Mouse (Mus musculus) stomach, embryonic 14.5 days (tissue): ENCODE measurements around the gene Rabgap1l. TPM values are rescaled to one million over a fixed set of nuclear protein-coding genes. Genes with fewer than 3 reads are reported as not detected.

ENCODE experiments used
- ATAC-seq: fragments of 200-750 bp; cut with Nextera tagmentation; 2 replicates; pipeline ENCODE4 v1.8.0; 2017; ENCODE audit warnings: low read depth, moderate TSS enrichment; ENCODE audit not compliant: insufficient number of reproducible peaks, insufficient read depth, low FRiP score
- H3K27ac ChIP-seq: fragments of 300-500 bp; sonication (generic); 2 replicates; pipeline ENCODE4 v1.5.1; 2014; ENCODE audit warnings: mild to moderate bottlenecking, low read length, moderate library complexity, mixed read lengths
- H3K27me3 ChIP-seq: fragments of 300-500 bp; sonication (generic); 2 replicates; pipeline ENCODE4 v1.6.1; 2014; ENCODE audit warnings: low read length, control low read depth, mixed read lengths; ENCODE audit not compliant: control insufficient read depth, insufficient read depth
- H3K36me3 ChIP-seq: fragments of 300-500 bp; sonication (generic); 2 replicates; pipeline ENCODE4 v1.6.1; 2014; ENCODE audit warnings: mild to moderate bottlenecking, control low read depth, low read length, moderate library complexity, mixed read lengths; ENCODE audit not compliant: control insufficient read depth, insufficient read depth
- H3K4me1 ChIP-seq: fragments of 300-500 bp; sonication (generic); 2 replicates; pipeline ENCODE4 v1.6.1; 2014; ENCODE audit warnings: low read length, control low read depth, mixed read lengths; ENCODE audit not compliant: control insufficient read depth, insufficient read depth
- H3K4me2 ChIP-seq: fragments of 300-500 bp; sonication (generic); replicated peaks from 2 replicates; pipeline ENCODE4 v1.6.1; 2014; ENCODE audit warnings: low read depth, low read length, control low read depth
- H3K4me3 ChIP-seq: fragments of 300-500 bp; sonication (generic); 2 replicates; pipeline ENCODE4 v1.5.1; 2014; ENCODE audit warnings: low read depth, low read length, control low read depth
- H3K9ac ChIP-seq: fragments of 300-500 bp; sonication (generic); replicated peaks from 2 replicates; pipeline ENCODE4 v1.6.1; 2014; ENCODE audit warnings: low read depth, mild to moderate bottlenecking, control low read depth, low read length, moderate library complexity, mixed read lengths
- H3K9me3 ChIP-seq: fragments of 300-500 bp; sonication (generic); 2 replicates; pipeline ENCODE4 v1.6.1; 2016; ENCODE audit warnings: low read depth, low read length, control low read depth; ENCODE audit not compliant: control insufficient read depth
- WGBS: fragments of 180-500 bp; shearing (Covaris S2); extraction: QIAGEN DNeasy Blood & Tissue Kit; methylation state at CpG from one replicate; pipeline ENCODE4 v1.1.7; 2014; 5-methylcytosine and 5-hydroxymethylcytosine counted together
- polyA plus RNA-seq: library from polyadenylated mRNA; unstranded; fragments of >200 nt; fragmentation: Nextera tagmentation; extraction: Ambion mirVana; gene quantifications from 2 replicates; pipeline ENCODE4 v1.2.1, GENCODE M21; 2014

Rabgap1l gene
- polyA plus RNA-seq, 1 experiment from 2014 or later = 26.7 TPM

DNA sequence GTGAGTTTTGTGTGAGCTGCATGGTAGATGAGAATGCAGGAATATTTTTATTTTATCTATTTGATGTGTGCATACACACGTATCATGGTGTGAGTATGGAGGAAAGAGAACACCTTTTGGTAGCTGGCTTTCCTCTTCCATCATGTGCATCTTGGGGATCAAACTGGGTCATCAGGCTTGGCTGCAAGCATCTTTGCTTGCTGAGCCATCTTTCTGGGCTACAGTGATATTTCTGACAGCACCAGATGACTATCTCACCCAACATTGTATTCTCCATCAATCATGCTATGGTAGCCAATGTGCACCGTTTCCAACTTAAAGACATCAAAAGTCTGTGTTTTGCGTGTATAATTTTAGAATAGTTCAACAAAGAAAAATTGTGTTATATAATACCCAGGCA lies 30.6 kb upstream of the Rabgap1l start:
- Histone ChIP-seq H3K27me3 (no peaks in the 10 kb centered on the region), H3K27ac (no peak overlapping the region), H3K4me1 (no peaks in the 10 kb centered on the region), H3K36me3 (no peaks in the 10 kb centered on the region), H3K9ac (no peak overlapping the region), H3K9me3 (no peaks in the 10 kb centered on the region), H3K4me3 (no peak overlapping the region), H3K4me2 (no peak overlapping the region)
- 92% methylated on average over 3 of the region's 3 CpGs for WGBS
- no peak for ATAC-seq

- no peaks in the 10 kb centered on the region for H3K9me3 ChIP-seq
- no peak for ATAC-seq
- 93% methylated on average over 5 of the region's 5 CpGs for WGBS
These were observed 21.2 kb upstream of the Rabgap1l start for GRCm38 (mm10) chr1:160814198-160814597.

DNA sequence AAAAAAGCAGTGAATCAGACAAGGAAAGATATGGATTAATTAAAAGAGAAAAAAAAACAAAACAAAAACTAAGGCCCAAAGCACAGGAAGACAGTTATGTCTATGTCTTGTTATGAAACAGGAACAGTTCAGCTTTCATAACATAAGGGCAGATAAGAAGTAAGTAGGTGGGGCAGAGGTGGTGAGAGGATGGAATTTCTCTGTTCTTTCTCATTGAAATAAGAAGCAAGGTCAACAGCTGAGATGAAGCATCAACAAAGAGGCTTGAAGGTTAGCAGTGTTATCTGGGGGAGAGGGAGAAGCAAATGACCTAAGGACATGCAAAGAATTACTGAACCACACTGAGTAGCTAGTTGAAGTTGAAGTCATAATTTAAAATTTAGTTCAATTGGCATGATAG lies 19.4 kb upstream of the Rabgap1l start:
- no peaks in the 10 kb centered on the region for H3K9me3 ChIP-seq
- H3K4me1 ChIP-seq = no peaks in the 10 kb centered on the region
- H3K27ac ChIP-seq = no peak overlapping the region
- no peak overlapping the region for H3K9ac ChIP-seq
- ATAC-seq = no peak
- H3K4me2 ChIP-seq = no peak overlapping the region
- H3K4me3 ChIP-seq = no peak overlapping the region
- no peaks in the 10 kb centered on the region for H3K27me3 ChIP-seq
- no peaks in the 10 kb centered on the region for H3K36me3 ChIP-seq

More at GRCm38 (mm10) chr1:160814198-160814597, 21.2 kb upstream of the Rabgap1l start:
- Histone ChIP-seq H3K27ac (no peak overlapping the region), H3K4me2 (no peak overlapping the region), H3K9ac (no peak overlapping the region), H3K27me3 (no peaks in the 10 kb centered on the region), H3K4me3 (no peak overlapping the region), H3K36me3 (no peaks in the 10 kb centered on the region), H3K4me1 (no peaks in the 10 kb centered on the region)

GRCm38 (mm10) chr1:160811930-160812329 lies 18.9 kb upstream of the Rabgap1l start:
- ATAC-seq = no peak
- Histone ChIP-seq H3K4me1 (no peaks in the 10 kb centered on the region), H3K9ac (no peak overlapping the region), H3K36me3 (no peaks in the 10 kb centered on the region), H3K27ac (no peak overlapping the region), H3K4me2 (no peak overlapping the region), H3K4me3 (no peak overlapping the region), H3K27me3 (no peaks in the 10 kb centered on the region), H3K9me3 (no peaks in the 10 kb centered on the region)
- WGBS = 79% methylated on average over 1 of the region's 1 CpGs

GRCm38 (mm10) chr1:160805268-160805667 lies 12.3 kb upstream of the Rabgap1l start:
- H3K9ac ChIP-seq = no peak overlapping the region
- H3K4me1 ChIP-seq = no peaks in the 10 kb centered on the region
- H3K27ac ChIP-seq = no peak overlapping the region
- no peaks in the 10 kb centered on the region for H3K36me3 ChIP-seq
- no peaks in the 10 kb centered on the region for H3K27me3 ChIP-seq
- 42% methylated on average over 2 of the region's 2 CpGs for WGBS
- H3K4me2 ChIP-seq = no peak overlapping the region
- no peak for ATAC-seq
- no peaks in the 10 kb centered on the region for H3K9me3 ChIP-seq
- H3K4me3 ChIP-seq = no peak overlapping the region

GRCm38 (mm10) chr1:160799972-160800371 lies 7.0 kb upstream of the Rabgap1l start:
- Histone ChIP-seq H3K4me1 (no peaks in the 10 kb centered on the region), H3K9ac (no peak overlapping the region), H3K36me3 (no peaks in the 10 kb centered on the region), H3K9me3 (no peaks in the 10 kb centered on the region), H3K4me3 (no peak overlapping the region), H3K4me2 (no peak overlapping the region), H3K27ac (no peak overlapping the region), H3K27me3 (no peaks in the 10 kb centered on the region)
- ATAC-seq = no peak
- WGBS = 82% methylated on average over 3 of the region's 3 CpGs

DNA sequence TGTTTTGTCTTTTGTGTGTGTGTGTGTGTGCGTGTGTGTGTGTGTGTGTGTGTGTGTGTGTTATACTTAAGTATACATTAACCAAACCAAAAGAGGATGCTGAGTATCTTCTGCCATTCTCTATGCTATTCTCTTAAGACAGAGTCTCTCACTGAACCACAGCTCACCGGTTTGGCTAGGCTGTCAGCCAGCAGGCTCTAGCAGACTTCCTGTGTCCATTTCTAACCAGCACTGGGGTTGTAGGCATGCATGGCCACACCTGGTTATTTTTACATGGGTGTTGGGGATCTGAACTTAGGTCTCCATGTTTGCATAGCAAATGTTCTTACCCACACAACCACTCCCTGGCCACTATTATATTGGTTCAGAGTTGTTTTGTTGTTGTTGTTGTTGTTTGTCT lies 2.0 kb upstream of the Rabgap1l start:
- no peaks in the 10 kb centered on the region for H3K27me3 ChIP-seq
- H3K9me3 ChIP-seq = no peaks in the 10 kb centered on the region
- H3K4me3 ChIP-seq = no peak overlapping the region
- H3K9ac ChIP-seq = no peak overlapping the region
- no peak overlapping the region for H3K4me2 ChIP-seq
- no peaks in the 10 kb centered on the region for H3K36me3 ChIP-seq
- H3K27ac ChIP-seq = no peak overlapping the region
- ATAC-seq = no peak
- WGBS = 79% methylated on average over 2 of the region's 2 CpGs
- no peaks in the 10 kb centered on the region for H3K4me1 ChIP-seq

- Histone ChIP-seq H3K27ac (no peak overlapping the region), H3K36me3 (no peaks in the 10 kb centered on the region), H3K4me1 (no peaks in the 10 kb centered on the region), H3K9me3 (no peaks in the 10 kb centered on the region), H3K27me3 (no peaks in the 10 kb centered on the region), H3K4me3 (no peak overlapping the region), H3K9ac (no peak overlapping the region), H3K4me2 (no peak overlapping the region)
- WGBS = 75% methylated on average over 13 of the region's 13 CpGs
- no peak for ATAC-seq
These were observed 1.1 kb upstream of the Rabgap1l start for GRCm38 (mm10) chr1:160793791-160794757.
